Mouse (Mus musculus): ENCODE data around the gene Hist3h2ba.

- TF ChIP-seq CTCF (IDR thresholded peaks at IDR 0.05; ENCODE audit: low read depth), result no peak
- TF ChIP-seq EP300 (IDR thresholded peaks at IDR 0.05; ENCODE audit: low read depth), result no peak
These were observed 34.9 kb upstream of the Hist3h2ba start for GRCm38 (mm10) chr11:58913776-58914175.
